Comparison of ENCODE assay signal across 8 mouse cellular contexts in genomic region chr17:24894995-24895547, GRCm38 (mm10). TPM values are rescaled to one million over a fixed set of nuclear protein-coding genes. Genes with fewer than 3 reads are reported as not detected.
A peak's percentile ranks its signal among the peaks of the same experiment; 100 is the strongest.
DNase-seq lines count a peak whose midpoint lies in the region; ATAC-seq lines count a peak whose summit lies in the region.

Gene Eme2, minus strand, starts transcription at chr17:24895087.
Gene Mrps34, plus strand, starts transcription at chr17:24895116.

- peaks cover 48% of the 10 kb centered on the region for H3K4me1 ChIP-seq in hindbrain, embryonic 13.5 days (replicated peaks)

- H3K27ac ChIP-seq in hindbrain, embryonic 13.5 days: peak within 1 kb of the TSS; percentile 91

- under 1% methylated on average over 62 of the region's 62 CpGs for WGBS in hindbrain, embryonic 13.5 days

- DNase-seq in T-cell, adult 2 months (ENCODE audit: low spot score): peak; percentile 77
- peak; percentile 87 to 88 for DNase-seq in cerebellum, postnatal 14 days
- peak; percentile 72 to 75 for DNase-seq in frontal cortex, postnatal 25 days (ENCODE audit: low spot score in 2 of 2)
- DNase-seq in layer of hippocampus, postnatal 36 days: peak; percentile 83 to 84
- DNase-seq in lung, postnatal 36 days: peak; percentile 88
- DNase-seq in retina, embryonic 14.5 days (ENCODE audit: low spot score): peak; percentile 86
- peak; percentile 78 for DNase-seq in thymus, postnatal 4 days

- H3K4me3 ChIP-seq in hindbrain, embryonic 13.5 days: peak within 1 kb of the TSS; percentile 70

- H3K4me2 ChIP-seq in hindbrain, embryonic 13.5 days: peak within 1 kb of the TSS; percentile 100

- H3K36me3 ChIP-seq in hindbrain, embryonic 13.5 days: peaks cover 68% of the 10 kb centered on the region

- no peaks in the 10 kb centered on the region for H3K9me3 ChIP-seq in hindbrain, embryonic 13.5 days

- H3K9ac ChIP-seq in hindbrain, embryonic 13.5 days: peak within 1 kb of the TSS; percentile 96

- ATAC-seq in hindbrain, embryonic 13.5 days (ENCODE audit: low FRiP score): peak; percentile 63

- no peaks in the 10 kb centered on the region for H3K27me3 ChIP-seq in hindbrain, embryonic 13.5 days

RNA-seq across cellular contexts. Expression of gene Eme2, which starts in this region (rescaled TPM):
- 31.4 and 31.8 TPM in 2 replicates for polyA plus RNA-seq in hindbrain, embryonic 13.5 days (2015; fragmentation: Nextera tagmentation; extraction: Ambion mirVana)
- 10 to 100 TPM; 57.5 to 70.4 TPM for total RNA-seq in layer of hippocampus, postnatal 36 days (2021)

RNA-seq across cellular contexts. Expression of gene Mrps34, which starts in this region (rescaled TPM):
- polyA plus RNA-seq in hindbrain, embryonic 13.5 days (2015; fragmentation: Nextera tagmentation; extraction: Ambion mirVana): 77.0 and 77.6 TPM in 2 replicates
- 10 to 100 TPM; 75.3 to 75.9 TPM for total RNA-seq in layer of hippocampus, postnatal 36 days (2021)

Comparison
In these comparisons a context has a peak if more than half of its experiments do, and no peak if none do; other contexts are left out.
1. Peak in every context shown above with its lines: DNase-seq, ATAC-seq, H3K4me3 ChIP-seq and H3K27ac ChIP-seq.